Mouse (Mus musculus) kidney, embryonic 15.5 days (tissue): Measurements from ENCODE around the gene Slc10a3. TPM values are rescaled to one million over a fixed set of nuclear protein-coding genes. Genes with fewer than 3 reads are reported as not detected.
"Not testable (repeated sequence)": the region's sequence is repeated elsewhere in the genome, so short reads cannot be mapped to it uniquely, and the experiment has no call there.

ENCODE experiments used
- ATAC-seq: fragments of 200-750 bp; cut with Nextera tagmentation; replicated peaks from 2 replicates; pipeline ENCODE4 v1.8.0; 2017; ENCODE audit warnings: moderate TSS enrichment; ENCODE audit not compliant: low FRiP score
- H3K27ac ChIP-seq: fragments of 300-500 bp; sonication (generic); 2 replicates; pipeline ENCODE4 v1.5.1; 2015; ENCODE audit warnings: mild to moderate bottlenecking, inconsistent platforms
- H3K27me3 ChIP-seq: fragments of 300-500 bp; sonication (generic); 2 replicates; pipeline ENCODE4 v1.6.1; 2015; ENCODE audit warnings: inconsistent platforms
- H3K36me3 ChIP-seq: fragments of 300-500 bp; sonication (generic); 2 replicates; pipeline ENCODE4 v1.6.1; 2015; ENCODE audit warnings: inconsistent platforms
- H3K4me1 ChIP-seq: fragments of 300-500 bp; sonication (generic); 2 replicates; pipeline ENCODE4 v1.6.1; 2015; ENCODE audit warnings: inconsistent platforms
- H3K4me2 ChIP-seq: fragments of 300-500 bp; sonication (generic); 2 replicates; pipeline ENCODE4 v1.6.1; 2015; ENCODE audit warnings: moderate library complexity, mild to moderate bottlenecking, inconsistent platforms
- H3K4me3 ChIP-seq: fragments of 300-500 bp; sonication (generic); replicated peaks from 2 replicates; pipeline ENCODE4 v1.5.1; 2015; ENCODE audit warnings: mild to moderate bottlenecking, inconsistent platforms
- H3K9ac ChIP-seq: fragments of 300-500 bp; sonication (generic); 2 replicates; pipeline ENCODE4 v1.6.1; 2015; ENCODE audit warnings: mild to moderate bottlenecking, inconsistent platforms
- H3K9me3 ChIP-seq: fragments of 300-500 bp; sonication (generic); replicated peaks from 2 replicates; pipeline ENCODE4 v1.6.1; 2016; ENCODE audit warnings: inconsistent platforms
- WGBS: fragments of 180-500 bp; shearing (Covaris S2); methylation state at CpG from one replicate; pipeline ENCODE4 v1.1.7; 2015; ENCODE audit warnings: mixed read lengths; 5-methylcytosine and 5-hydroxymethylcytosine counted together
- polyA plus RNA-seq: library from polyadenylated mRNA; unstranded; fragments of >200 nt; fragmentation: Nextera tagmentation; extraction: Ambion mirVana; gene quantifications from 2 replicates; pipeline ENCODE4 v1.2.1, GENCODE M21; 2015

The Slc10a3 gene
- 19.7 and 22.1 TPM in 2 replicates for polyA plus RNA-seq

GRCm38 (mm10) chrX:74372888-74373549, at the start of gene Slc10a3, which contains the start of gene Ubl4a:
Gene Slc10a3, minus strand, starts transcription at chrX:74373349.
Gene Ubl4a, minus strand, starts transcription at chrX:74373218.
- H3K27ac ChIP-seq = no peak within 1 kb of the TSS
- no peaks in the 10 kb centered on the region for H3K27me3 ChIP-seq
- no peaks in the 10 kb centered on the region for H3K9me3 ChIP-seq
- H3K4me1 ChIP-seq = peaks cover 11% of the 10 kb centered on the region
- peaks cover 12% of the 10 kb centered on the region for H3K36me3 ChIP-seq
- H3K9ac ChIP-seq = peak within 1 kb of the TSS; percentile 54
- 26% methylated on average over 32 of the region's 32 CpGs for WGBS
- peak within 1 kb of the TSS; percentile 64 for H3K4me2 ChIP-seq
- peak within 1 kb of the TSS; percentile 53 for H3K4me3 ChIP-seq
- peak; percentile 90 for ATAC-seq

- Histone ChIP-seq H3K9me3 (no peaks in the 10 kb centered on the region), H3K27ac (no peak overlapping the region), H3K4me2 (no peak overlapping the region), H3K27me3 (no peaks in the 10 kb centered on the region), H3K9ac (no peak overlapping the region), H3K4me3 (no peak overlapping the region), H3K4me1 (no peaks in the 10 kb centered on the region), H3K36me3 (peaks cover 7% of the 10 kb centered on the region)
- peak; percentile 56; the same call in 1 of the 2 replicates for ATAC-seq
These were observed 40.2 kb upstream of the Slc10a3 start for GRCm38 (mm10) chrX:74413377-74413776.

- WGBS = 67% methylated on average over 2 of the region's 2 CpGs
These were observed 35.2 kb upstream of the Slc10a3 start for GRCm38 (mm10) chrX:74408340-74408739.

DNA sequence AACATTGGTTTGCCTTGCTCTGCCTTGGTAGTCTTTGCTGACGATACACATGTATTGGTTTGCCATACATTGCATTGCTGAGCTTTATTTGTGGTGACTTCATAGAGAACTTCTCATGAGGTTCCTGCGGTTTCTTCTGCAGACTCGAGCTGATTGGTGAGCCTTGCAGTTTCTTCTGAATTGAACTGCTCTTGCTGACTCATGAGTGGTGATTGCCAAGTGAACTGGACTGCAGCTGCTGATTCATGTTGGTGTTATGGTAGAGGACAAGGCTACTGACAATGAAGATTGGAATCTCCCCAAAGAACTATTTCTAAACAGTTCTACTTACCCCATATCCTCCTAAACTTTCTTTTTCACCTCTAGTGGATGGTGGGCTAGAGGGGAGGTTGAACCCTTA, 27.0 kb upstream of the Slc10a3 start:
- H3K27ac ChIP-seq = no peak overlapping the region
- H3K27me3 ChIP-seq = no peaks in the 10 kb centered on the region
- no peak overlapping the region for H3K4me2 ChIP-seq
- 84% methylated on average over 3 of the region's 3 CpGs for WGBS
- no peaks in the 10 kb centered on the region for H3K36me3 ChIP-seq
- ATAC-seq = no peak
- H3K4me1 ChIP-seq = no peaks in the 10 kb centered on the region
- H3K9ac ChIP-seq = no peak overlapping the region
- H3K9me3 ChIP-seq = no peaks in the 10 kb centered on the region
- no peak overlapping the region for H3K4me3 ChIP-seq

More at GRCm38 (mm10) chrX:74408340-74408739, 35.2 kb upstream of the Slc10a3 start:
- no peak overlapping the region for H3K4me3 ChIP-seq
- no peak overlapping the region for H3K4me2 ChIP-seq
- no peaks in the 10 kb centered on the region for H3K9me3 ChIP-seq
- no peaks in the 10 kb centered on the region for H3K4me1 ChIP-seq
- ATAC-seq = no peak
- no peaks in the 10 kb centered on the region for H3K27me3 ChIP-seq
- no peak overlapping the region for H3K9ac ChIP-seq
- peaks cover 7% of the 10 kb centered on the region; the same call in 1 of the 2 replicates for H3K36me3 ChIP-seq
- H3K27ac ChIP-seq = no peak overlapping the region

DNA sequence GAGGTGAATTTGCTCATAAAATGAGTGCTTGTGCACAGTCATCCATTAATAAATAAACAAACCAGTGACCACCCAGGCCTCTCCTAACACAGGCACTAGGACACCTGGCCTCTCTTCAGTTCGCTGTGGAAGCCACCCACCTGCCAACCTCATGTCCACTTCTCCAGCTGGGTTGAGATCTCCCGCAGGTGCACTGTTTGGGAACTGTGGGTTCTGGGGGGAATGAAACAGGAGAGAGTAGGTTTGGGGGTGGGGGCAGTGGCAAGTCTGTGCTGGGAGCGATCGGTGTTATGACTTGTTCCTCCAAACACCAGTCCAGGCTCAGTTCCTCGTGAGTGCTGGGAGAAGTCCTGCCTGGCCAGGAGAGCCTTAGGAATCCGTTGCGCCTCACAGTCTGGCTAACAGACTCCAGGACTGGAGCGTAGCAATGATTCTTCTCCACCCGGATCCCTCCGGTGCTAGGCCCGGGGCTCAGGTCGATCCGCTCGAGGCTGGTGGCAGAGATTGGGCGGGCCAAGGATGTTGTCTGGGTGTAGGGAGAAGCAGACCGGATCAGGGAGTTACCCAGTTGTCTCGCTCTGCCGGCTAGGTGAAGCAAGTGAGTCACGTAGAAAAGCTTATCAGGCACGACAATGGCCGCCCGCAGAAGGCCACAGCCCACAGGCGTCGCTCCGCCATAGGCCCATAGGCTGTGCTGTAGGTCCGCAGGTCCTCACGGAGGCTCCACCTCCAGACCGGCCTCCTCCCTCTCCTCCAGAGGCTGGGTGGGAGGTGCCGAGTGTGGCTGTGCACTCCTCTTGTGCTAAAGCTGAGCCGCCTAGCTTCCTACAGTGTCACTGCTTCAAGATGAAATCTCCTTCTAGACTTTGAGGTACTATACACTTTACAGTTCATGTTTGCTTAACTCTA, 19.6 kb upstream of the Slc10a3 start, which contains the start of the genes Fam3a and Ikbkg:
Fam3a (minus strand) TSS at position 738 of the 909 bp plus-strand sequence.
Ikbkg (plus strand) TSS at position 756 of the 909 bp plus-strand sequence.
- Histone ChIP-seq H3K9ac (peak within 1 kb of the TSS; percentile 74), H3K4me2 (peak within 1 kb of the TSS; percentile 61), H3K27me3 (no peaks in the 10 kb centered on the region), H3K36me3 (no peaks in the 10 kb centered on the region), H3K4me1 (peaks cover 4% of the 10 kb centered on the region; the same call in 1 of the 2 replicates), H3K4me3 (peak within 1 kb of the TSS; percentile 54), H3K9me3 (no peaks in the 10 kb centered on the region), H3K27ac (peak within 1 kb of the TSS; percentile 91)
- ATAC-seq = peak; percentile 100
- WGBS = 22% methylated on average over 29 of the region's 30 CpGs

- ATAC-seq = no peak
- Histone ChIP-seq H3K27ac (no peak overlapping the region), H3K4me1 (peaks cover 4% of the 10 kb centered on the region; the same call in 1 of the 2 replicates), H3K36me3 (peaks cover 28% of the 10 kb centered on the region), H3K9me3 (no peaks in the 10 kb centered on the region), H3K4me3 (no peak overlapping the region), H3K27me3 (no peaks in the 10 kb centered on the region), H3K9ac (no peak overlapping the region), H3K4me2 (no peak overlapping the region)
These were observed 15.0 kb upstream of the Slc10a3 start for GRCm38 (mm10) chrX:74388153-74388552.

DNA sequence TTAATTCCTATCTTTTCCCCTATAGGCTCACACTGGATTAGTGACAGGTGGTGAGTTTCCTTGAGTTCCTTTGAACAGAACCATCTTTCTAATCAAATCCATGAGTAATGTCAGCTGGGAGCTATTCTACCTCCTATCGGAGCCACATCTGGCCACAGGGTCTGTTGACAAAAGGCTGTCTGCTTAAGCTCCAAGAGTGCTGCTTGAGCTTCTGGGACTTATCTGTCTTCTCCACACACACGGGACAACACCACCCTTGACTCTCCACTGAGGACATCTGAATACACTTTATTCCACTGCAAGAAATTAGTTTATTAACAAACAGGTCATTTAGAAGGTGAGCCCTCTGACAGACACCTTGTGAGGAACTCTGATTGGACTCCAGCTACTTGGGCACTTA, 11.3 kb upstream of the Slc10a3 start:
- 92% methylated on average over 2 of the region's 2 CpGs for WGBS
- no peak overlapping the region for H3K27ac ChIP-seq
- no peaks in the 10 kb centered on the region for H3K27me3 ChIP-seq
- H3K9ac ChIP-seq = no peak overlapping the region
- no peak for ATAC-seq
- no peak overlapping the region for H3K4me3 ChIP-seq
- peaks cover 28% of the 10 kb centered on the region for H3K36me3 ChIP-seq
- no peak overlapping the region for H3K4me2 ChIP-seq
- H3K4me1 ChIP-seq = no peaks in the 10 kb centered on the region
- H3K9me3 ChIP-seq = no peaks in the 10 kb centered on the region

DNA sequence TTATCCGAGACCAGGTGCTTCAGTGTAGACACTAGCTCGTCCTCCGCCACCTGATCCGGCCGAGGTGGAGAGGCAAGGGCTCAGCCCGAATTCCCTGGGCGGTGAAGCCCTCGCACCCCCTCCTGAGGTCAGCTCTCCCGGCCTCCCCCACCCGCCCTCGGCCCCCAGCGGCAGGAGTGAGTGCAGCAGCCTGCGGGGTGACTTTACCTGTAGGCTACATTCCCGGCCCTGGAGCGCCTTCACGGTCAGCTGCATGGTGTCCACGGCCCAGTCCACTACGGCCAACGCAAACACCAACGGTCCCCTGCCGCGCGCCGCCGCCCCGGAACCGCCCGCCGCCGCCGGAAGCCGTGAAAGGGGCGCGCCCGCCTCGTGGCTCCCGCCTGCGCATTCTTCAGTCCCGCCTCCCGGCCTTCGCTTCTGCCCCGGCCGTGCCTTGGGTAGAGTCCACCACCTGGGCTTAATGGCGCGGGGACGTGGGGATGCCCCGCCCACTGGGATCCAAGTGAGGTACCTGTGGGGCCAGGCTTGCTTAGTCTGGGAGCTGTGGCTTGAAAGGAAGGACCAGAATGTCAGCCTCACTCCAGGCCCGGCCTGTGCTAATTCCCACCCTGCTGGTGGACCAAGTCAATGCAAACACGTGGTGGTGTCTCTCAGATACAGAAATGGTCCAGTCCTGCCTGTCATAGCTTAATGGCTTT, 4.8 kb downstream of the Slc10a3 start:
- peak overlapping the region; percentile 85 for H3K27ac ChIP-seq
- 17% methylated on average over 44 of the region's 49 CpGs for WGBS
- no peaks in the 10 kb centered on the region for H3K9me3 ChIP-seq
- peak overlapping the region; percentile 62 for H3K4me2 ChIP-seq
- H3K4me3 ChIP-seq = peak overlapping the region; percentile 62
- peaks cover 18% of the 10 kb centered on the region for H3K4me1 ChIP-seq
- no peaks in the 10 kb centered on the region for H3K27me3 ChIP-seq
- peaks cover 25% of the 10 kb centered on the region for H3K36me3 ChIP-seq
- ATAC-seq = peak; percentile 90
- H3K9ac ChIP-seq = peak overlapping the region; percentile 67

- no peak for ATAC-seq
- Histone ChIP-seq H3K36me3 (peaks cover 25% of the 10 kb centered on the region), H3K9me3 (no peaks in the 10 kb centered on the region), H3K4me2 (peak overlapping the region; percentile 62), H3K27me3 (no peaks in the 10 kb centered on the region), H3K9ac (peak overlapping the region; percentile 67), H3K27ac (peak overlapping the region; percentile 85), H3K4me3 (peak overlapping the region; percentile 62), H3K4me1 (peaks cover 17% of the 10 kb centered on the region)
- 66% methylated on average over 10 of the region's 10 CpGs for WGBS
These were observed 5.6 kb downstream of the Slc10a3 start for GRCm38 (mm10) chrX:74367512-74367911.

DNA sequence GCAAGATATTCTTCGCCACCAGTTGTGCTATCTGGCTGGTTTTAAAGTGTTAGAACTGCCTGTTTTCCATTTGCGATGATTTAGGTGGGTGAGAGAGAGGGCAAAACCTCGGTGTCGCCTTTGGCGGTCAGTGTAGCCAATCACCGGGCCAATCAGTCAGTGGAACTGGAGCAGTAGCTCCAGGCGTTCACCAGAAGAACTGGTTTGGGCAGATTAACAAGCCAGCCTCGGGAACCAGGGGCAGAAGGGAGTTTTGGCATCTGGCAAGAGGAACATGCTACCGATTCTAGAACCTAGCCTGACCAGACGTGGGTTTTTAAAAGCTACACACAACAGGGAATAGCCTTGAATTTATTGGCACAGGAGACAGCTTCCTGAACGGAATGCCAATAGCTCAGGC, 14.0 kb downstream of the Slc10a3 start:
- Histone ChIP-seq H3K4me2 (no peak overlapping the region), H3K27ac (no peak overlapping the region), H3K36me3 (no peaks in the 10 kb centered on the region), H3K27me3 (no peaks in the 10 kb centered on the region), H3K9ac (no peak overlapping the region), H3K9me3 (no peaks in the 10 kb centered on the region), H3K4me3 (no peak overlapping the region), H3K4me1 (no peaks in the 10 kb centered on the region)
- WGBS = 40% methylated on average over 11 of the region's 11 CpGs
- ATAC-seq = no peak

- not testable (repeated sequence) for H3K4me1 ChIP-seq, H3K9me3 ChIP-seq, ATAC-seq, H3K27me3 ChIP-seq, H3K4me2 ChIP-seq, H3K27ac ChIP-seq, H3K36me3 ChIP-seq, H3K9ac ChIP-seq, H3K4me3 ChIP-seq
- 83% methylated on average over 3 of the region's 3 CpGs for WGBS
These were observed 16.1 kb downstream of the Slc10a3 start for GRCm38 (mm10) chrX:74357069-74357468.
